Mouse (Mus musculus): ENCODE data around the gene Inafm2.

Inafm2 gene

GRCm38 (mm10) chr2:118725511-118725910, 20.0 kb upstream of the Inafm2 start:
- no peak for DNase-seq (ENCODE audit: low read depth, low spot score)

- no peak for DNase-seq (ENCODE audit: low read depth, low spot score)
Observed at GRCm38 (mm10) chr2:118726873-118727272, 18.7 kb upstream of the Inafm2 start.

DNA sequence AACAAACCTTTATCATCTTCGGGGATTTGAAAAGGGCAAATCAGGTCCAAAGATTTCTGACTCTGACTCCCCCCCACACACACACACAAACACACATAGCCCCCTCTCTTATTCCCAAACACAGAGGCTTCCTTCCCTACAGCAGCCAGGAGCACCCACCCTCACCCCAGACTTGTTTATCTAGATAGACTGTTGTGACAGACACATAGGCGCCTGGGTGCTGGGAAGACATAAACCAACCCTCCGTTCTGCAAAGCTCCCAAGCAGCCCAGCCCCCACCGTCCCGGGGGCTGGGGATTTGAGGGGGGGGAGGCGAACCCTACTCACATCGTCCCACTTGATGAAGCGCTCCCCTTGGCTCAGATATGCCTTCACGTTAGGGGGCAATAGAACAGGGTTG, 17.6 kb upstream of the Inafm2 start:
- no peak for DNase-seq (ENCODE audit: low read depth, low spot score)

- no peak for DNase-seq (ENCODE audit: low read depth, low spot score)
Observed at GRCm38 (mm10) chr2:118728337-118728736, 17.2 kb upstream of the Inafm2 start, which contains the start of gene Plcb2. Plcb2 (minus strand) TSS chr2:118728438.

DNA sequence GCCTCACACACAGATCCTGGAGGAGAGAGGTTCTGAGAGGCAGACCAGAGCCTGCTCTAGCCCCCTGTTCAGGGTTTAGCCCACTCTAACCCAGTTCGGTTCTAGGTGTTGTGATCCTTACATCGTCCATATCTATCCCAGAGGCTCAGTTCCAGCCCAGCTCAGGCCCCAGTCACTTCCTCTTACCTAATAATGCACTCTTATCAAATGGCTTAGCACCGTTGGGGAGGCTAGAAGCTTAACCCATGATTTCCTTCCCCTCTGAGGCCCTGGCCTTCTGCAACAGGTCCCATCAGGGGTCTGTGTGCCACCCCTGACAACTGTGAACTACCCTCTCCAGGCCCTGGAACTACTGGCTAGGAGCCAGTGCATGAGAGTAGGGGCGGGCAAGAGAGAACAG, 16.4 kb upstream of the Inafm2 start:
- DNase-seq (ENCODE audit: low read depth, low spot score) = no peak

- no peak for DNase-seq (ENCODE audit: low read depth, low spot score)
Observed at GRCm38 (mm10) chr2:118729816-118730621, 15.5 kb upstream of the Inafm2 start.

- no peak for DNase-seq (ENCODE audit: low read depth, low spot score)
Observed at GRCm38 (mm10) chr2:118730622-118730915, 15.0 kb upstream of the Inafm2 start.

DNA sequence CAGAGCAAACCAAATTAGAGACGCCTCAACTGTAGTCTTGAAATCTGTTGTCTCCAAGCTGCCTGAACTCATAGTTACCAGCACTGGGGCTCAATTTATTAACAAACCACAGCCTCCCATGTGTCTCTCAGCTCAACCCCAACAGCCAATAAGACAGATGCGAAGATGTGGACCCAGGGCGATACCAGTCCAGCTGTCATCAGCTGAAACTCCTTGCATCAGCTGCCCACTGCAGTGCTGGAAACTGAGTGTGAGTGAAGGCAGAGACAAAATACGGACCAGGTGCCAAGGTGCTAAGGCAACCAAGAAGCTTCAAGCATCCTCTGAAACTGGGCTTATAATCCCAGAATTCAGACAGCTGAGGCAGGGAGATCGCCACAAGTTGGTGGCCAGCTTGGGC, 13.6 kb upstream of the Inafm2 start:
- DNase-seq (ENCODE audit: low read depth, low spot score) = no peak

DNA sequence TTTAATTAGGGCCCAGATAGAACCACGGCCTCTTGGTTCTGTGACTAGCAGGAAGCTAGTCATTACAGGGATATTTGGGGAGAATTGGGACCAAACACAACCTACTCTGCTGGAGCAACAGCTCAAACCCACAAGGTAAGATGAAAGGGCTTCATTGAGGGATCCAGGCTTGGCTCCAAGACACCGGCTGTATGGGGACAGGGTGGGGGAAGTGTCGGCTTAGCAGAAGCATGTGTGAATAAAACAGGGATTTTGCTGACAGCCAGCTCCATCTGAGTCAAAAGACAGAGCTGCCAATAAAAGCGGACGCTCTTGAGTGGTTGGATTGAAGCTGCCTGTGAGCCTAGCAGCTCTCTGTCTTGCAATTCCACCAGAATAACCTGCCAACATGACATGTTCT, 12.2 kb upstream of the Inafm2 start:
- no peak for DNase-seq (ENCODE audit: low read depth, low spot score)

DNA sequence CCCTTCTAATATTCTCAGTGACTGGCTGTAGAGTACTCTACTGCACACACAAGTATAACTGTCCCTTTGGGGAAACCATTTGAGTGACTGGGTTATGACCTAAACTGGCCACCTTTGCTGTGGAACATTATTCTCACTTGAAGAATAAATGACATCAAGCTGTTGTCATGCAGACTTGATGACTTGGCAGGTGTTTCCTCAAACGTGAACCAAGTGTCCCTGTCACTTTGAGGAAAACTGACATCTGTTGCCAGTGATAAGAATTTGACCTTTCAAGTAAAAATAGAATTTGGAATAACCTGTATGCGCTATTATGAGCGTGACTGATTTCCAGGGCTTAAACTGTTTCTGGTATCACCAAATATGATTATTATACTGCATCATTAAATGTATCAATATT, 5.2 kb upstream of the Inafm2 start:
- DNase-seq (ENCODE audit: low read depth, low spot score) = no peak

DNA sequence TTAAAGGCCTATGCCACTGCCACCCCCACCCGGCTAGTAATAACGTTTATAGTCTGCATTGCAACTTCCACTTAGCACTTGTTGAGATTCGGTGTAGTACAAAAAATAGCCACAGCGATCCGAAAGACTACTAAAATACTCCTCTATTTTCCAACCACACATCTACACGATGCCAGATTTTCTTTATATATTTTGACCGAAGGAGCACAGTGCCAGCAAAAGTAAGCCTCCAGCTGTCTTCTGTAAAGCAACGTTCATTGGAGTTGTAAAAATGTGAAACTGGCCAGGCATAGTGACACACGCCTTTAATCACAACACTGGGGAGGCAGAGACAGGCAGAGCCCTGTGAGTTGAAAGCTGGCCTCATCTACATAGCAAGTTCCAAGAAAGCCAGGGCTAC, 4.4 kb upstream of the Inafm2 start:
- no peak for DNase-seq (ENCODE audit: low read depth, low spot score)

DNA sequence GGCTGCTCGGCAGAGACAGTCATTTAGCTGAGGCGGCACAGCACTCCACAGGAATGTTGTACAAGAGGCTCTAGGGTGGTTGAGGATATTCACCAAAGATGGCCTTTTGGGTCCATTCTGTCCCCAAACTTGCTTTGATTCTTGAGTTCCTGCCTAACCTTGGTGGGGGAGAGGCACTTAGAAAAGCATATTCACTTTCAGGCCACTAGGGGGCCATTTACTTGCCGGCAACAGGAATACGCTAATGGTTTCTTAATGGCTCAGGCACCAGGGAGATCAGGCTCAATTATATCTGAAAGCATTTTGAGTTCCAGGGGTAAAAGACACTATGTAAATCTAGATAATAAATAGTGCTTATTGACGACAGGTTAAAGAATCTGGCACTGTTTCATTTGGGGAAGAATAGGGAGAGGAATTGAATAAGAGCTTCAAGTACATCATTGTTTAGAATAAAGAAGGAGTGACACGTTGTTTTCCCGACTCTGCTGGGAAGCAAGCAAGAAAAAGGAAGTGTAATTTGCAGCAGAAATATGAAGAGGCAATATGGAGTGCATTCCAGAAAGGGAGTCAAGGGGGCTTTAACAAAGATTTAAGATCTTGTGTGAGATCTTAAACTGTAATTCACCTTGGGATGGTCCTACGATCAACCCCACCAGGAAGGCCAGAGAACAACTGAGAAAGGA, 2.2 kb upstream of the Inafm2 start:
- DNase-seq (ENCODE audit: low read depth, low spot score) = peak; percentile 67

- DNase-seq (ENCODE audit: low read depth, low spot score) = no peak
Observed at GRCm38 (mm10) chr2:118744621-118745020, 937 bp upstream of the Inafm2 start.

- DNase-seq (ENCODE audit: low read depth, low spot score) = no peak
Observed at GRCm38 (mm10) chr2:118745915-118746901, 650 bp downstream of the Inafm2 start.

DNA sequence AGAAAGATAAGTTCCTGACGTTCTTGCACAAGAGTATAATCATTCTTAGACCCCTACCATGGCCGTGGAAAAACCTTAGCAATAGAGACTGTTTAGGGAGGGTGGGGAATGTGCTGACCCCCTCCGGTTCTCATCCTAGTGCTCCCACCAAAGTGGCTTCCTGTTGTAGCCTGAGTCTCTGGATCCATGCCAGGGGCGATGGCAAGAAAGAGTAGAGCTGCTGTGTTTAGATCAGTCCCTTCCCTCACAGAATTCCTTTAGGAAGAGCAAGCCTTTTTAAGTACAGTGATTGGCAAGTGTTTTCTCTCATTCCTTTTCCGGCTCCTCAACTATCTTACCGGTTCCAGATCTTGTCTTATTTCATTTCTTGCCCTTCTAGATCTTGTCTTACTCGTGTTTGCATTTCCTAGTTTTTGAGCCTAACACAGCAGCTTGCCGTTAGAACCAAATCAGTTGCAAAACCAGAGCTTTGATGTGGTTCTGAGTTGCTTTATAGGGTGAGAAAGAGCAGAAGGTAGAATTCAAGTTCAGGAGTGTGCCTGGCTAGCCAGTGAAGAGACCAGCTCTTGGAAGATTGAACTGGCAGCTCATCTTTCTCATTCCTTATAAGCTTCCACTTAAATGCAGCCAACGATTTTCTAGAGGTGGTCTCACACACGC, 1.9 kb downstream of the Inafm2 start:
- no peak for DNase-seq (ENCODE audit: low read depth, low spot score)

DNA sequence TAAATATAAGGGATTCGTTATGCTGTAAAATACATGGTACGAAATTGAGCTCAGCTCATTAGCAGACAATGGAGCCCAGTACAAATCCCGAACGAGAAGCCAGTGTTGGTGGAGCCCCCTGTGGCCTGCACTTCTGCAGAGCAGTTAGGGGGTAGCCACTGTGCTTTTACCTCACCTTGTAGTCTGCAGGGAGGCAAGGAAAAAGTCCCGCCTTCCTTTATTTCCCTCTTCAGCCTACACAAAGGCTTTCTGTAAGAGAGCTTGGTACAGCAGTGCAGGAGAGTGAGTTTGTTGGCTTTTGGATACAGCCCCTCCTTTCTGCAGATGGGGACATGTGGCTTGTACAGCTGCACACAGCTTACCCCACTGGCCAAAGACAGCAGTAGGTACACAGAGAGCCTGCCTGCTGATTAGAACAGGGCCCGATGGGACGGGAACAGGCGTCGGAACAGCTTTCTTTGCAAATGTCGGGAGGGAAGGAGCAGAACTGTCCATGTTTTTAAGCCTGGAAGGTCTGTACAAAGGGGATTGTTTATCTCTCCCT, 3.9 kb downstream of the Inafm2 start:
- no peak for DNase-seq (ENCODE audit: low read depth, low spot score)

- no peak for DNase-seq (ENCODE audit: low read depth, low spot score)
Observed at GRCm38 (mm10) chr2:118750476-118750875, 4.9 kb downstream of the Inafm2 start.

GRCm38 (mm10) chr2:118751896-118752791, 6.6 kb downstream of the Inafm2 start:
- DNase-seq (ENCODE audit: low read depth, low spot score) = no peak

- DNase-seq (ENCODE audit: low read depth, low spot score) = no peak
Observed at GRCm38 (mm10) chr2:118752792-118753108, 7.2 kb downstream of the Inafm2 start.

DNA sequence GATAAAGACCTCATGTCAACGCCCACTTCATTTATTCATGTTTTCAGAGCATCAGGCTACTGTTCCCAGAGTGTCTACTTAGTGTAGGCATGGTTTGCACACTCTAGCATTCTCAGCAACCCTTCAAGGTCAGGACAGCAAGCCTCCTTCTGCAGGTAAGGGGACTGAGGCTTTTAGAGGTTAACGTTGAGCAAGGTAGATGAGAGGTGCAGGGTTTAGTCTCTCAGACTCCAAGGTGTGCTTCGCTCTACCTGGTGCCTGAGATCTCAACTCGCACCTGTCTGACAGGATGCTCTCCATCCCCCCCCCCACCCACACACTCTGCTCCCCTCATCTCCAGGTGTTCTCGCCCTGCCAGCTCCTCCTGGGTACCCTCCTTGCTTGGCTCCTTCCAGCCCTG, 8.6 kb downstream of the Inafm2 start:
- no peak for DNase-seq (ENCODE audit: low read depth, low spot score)
